Mouse (Mus musculus) erythroblast, embryonic 14.5 days (primary cell): ENCODE results near the gene Ephb1.

ENCODE experiments used
- GATA1 ChIP-seq: IDR thresholded peaks from 2 replicates; pipeline ENCODE4 v1.6.1; 2012; ENCODE audit warnings: low read length, inconsistent platforms, mixed read lengths
- TAL1 ChIP-seq: IDR thresholded peaks from 3 replicates; pipeline ENCODE4 v1.6.1; 2012; ENCODE audit warnings: low read length, inconsistent platforms, mixed read lengths

DNA sequence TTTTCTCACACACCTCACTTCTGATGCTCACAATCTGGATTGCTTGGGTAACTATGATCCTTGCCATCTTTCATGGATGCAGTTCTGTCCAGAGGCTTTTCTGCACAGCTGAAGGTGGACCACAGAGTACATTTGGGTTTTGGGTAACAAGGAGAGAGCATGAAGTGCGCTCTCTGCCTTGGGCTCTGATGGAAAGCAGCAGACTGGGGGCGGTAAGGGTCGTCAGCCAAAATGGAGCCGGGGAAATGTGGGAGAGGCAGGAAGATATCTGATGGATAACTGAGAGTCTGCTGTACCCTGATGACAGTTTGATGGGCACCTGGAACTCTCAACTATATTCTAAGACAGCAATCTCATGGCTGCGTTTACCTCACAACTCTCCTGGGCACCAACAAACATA, 19.4 kb upstream of the Ephb1 start:
- TF ChIP-seq TAL1, result no peak
- no peak for TF ChIP-seq GATA1
